Mouse (Mus musculus) skeletal muscle tissue, postnatal 0 days (tissue): ENCODE data around the gene Wipi1. TPM values are rescaled to one million over a fixed set of nuclear protein-coding genes. Genes with fewer than 3 reads are reported as not detected.

ENCODE experiments used
- polyA plus RNA-seq: library from polyadenylated mRNA; unstranded; fragments of >200 nt; fragmentation: Nextera tagmentation; extraction: Ambion mirVana; gene quantifications from 2 replicates; pipeline ENCODE4 v1.2.1, GENCODE M21; 2015

Wipi1 gene
- 55.7 and 58.8 TPM in 2 replicates for polyA plus RNA-seq

DNA sequence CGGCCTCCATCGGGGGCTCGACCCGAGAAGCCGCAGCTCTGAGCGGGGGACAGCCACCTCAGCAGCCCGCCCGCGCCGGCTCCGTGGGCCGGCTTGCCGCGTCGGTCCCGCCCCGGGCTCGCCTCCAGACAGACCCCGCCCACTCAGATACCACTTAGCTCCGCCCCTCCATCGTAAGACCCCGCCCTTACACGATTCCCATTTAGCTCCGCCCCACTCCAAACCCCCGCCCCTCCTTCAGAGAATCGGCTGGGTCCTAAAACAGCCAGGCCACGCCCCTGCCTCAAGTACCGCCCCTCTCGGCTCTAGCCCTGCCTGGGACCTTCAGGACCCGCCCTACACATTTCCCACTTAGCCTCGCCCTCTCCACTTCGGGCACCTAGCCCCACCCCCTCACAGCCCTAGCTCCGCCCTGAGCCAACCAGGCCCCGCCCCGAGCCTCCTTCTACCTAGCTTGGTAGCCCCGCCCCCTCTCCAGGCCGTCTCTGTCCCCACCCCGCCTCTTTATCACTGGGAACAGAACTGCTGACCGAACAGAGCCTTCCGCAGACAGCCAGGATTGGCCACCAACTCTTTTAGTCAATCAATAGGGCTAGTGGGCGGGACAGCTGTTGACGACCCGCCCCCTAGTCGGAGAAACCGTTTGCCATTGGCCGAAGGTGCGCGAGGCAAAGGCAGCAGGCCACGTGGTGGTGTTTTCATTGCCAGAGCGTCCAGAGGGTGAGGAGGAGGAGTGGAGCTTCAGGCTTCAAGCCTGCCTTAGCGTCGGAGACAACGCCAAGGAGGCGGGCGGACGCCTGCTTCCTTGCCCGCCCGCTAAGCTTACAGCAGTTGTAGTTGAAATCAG is at the start of gene Wipi1:
Wipi1 (minus strand) TSS at position 665 of the 847 bp plus-strand sequence.

GRCm38 (mm10) chr11:109649206-109649605 is 37.4 kb upstream of the Wipi1 start, which contains the start of gene Prkar1a:
TSS of gene Prkar1a (plus strand) at chr11:109649405.

Other genes starting within 250 kb of the Wipi1 start
- gene Gna13, start 249.1 kb downstream of the Wipi1 start, polyA plus RNA-seq, result 24.3 and 25.8 TPM in 2 replicates
- gene 9930022D16Rik, start 198.1 kb downstream of the Wipi1 start, polyA plus RNA-seq, result not detected in 2 replicates
- 38.6 and 42.0 TPM in 2 replicates for gene Amz2, start 186.0 kb downstream of the Wipi1 start, polyA plus RNA-seq
- gene Arsg, start 138.6 kb downstream of the Wipi1 start, polyA plus RNA-seq, result 4.2 and 4.4 TPM in 2 replicates
- 6.5 and 7.3 TPM in 2 replicates for gene Slc16a6, start 138.4 kb downstream of the Wipi1 start, polyA plus RNA-seq
- 398 and 409 TPM in 2 replicates for gene Prkar1a, start 37.4 kb upstream of the Wipi1 start, polyA plus RNA-seq
- gene Fam20a, start 110.3 kb upstream of the Wipi1 start, polyA plus RNA-seq, result 3.2 and 4.3 TPM in 2 replicates
- not detected in 2 replicates for gene 1700012B07Rik, start 216.1 kb upstream of the Wipi1 start, polyA plus RNA-seq